Comparison of ENCODE assay signal across 8 mouse cellular contexts in genomic region chr1:171033196-171033595, GRCm38 (mm10). TPM values are rescaled to one million over a fixed set of nuclear protein-coding genes. Genes with fewer than 3 reads are reported as not detected.
DNase-seq lines count a peak whose midpoint lies in the region; ATAC-seq lines count a peak whose summit lies in the region.

No protein-coding gene starts in this region.

- peak; percentile 16; the same call in 1 of the 2 replicates for ATAC-seq in midbrain, embryonic 15.5 days (replicated peaks)

- peak overlapping the region; percentile 78 for H3K4me2 ChIP-seq in midbrain, embryonic 15.5 days

- H3K27ac ChIP-seq in forebrain, embryonic 10.5 days: peak overlapping the region; percentile 36; the same call in 1 of the 2 replicates
- H3K27ac ChIP-seq in midbrain, embryonic 15.5 days: peak overlapping the region; percentile 36; the same call in 1 of the 2 replicates

- H3K4me1 ChIP-seq in forebrain, embryonic 10.5 days: peaks cover 34% of the 10 kb centered on the region
- peaks cover 18% of the 10 kb centered on the region for H3K4me1 ChIP-seq in midbrain, embryonic 15.5 days

- peak overlapping the region; percentile 66 for H3K4me3 ChIP-seq in forebrain, embryonic 10.5 days
- peak overlapping the region; percentile 62 for H3K4me3 ChIP-seq in midbrain, embryonic 15.5 days

- whole genome bisulfite sequencing in forebrain, embryonic 10.5 days: under 1% methylated on average over 16 of the region's 16 CpGs
- under 1% methylated on average over 16 of the region's 16 CpGs for WGBS in midbrain, embryonic 15.5 days

- H3K36me3 ChIP-seq in forebrain, embryonic 10.5 days (replicated peaks): no peaks in the 10 kb centered on the region
- no peaks in the 10 kb centered on the region for H3K36me3 ChIP-seq in midbrain, embryonic 15.5 days (replicated peaks)

- peaks cover 71% of the 10 kb centered on the region for H3K27me3 ChIP-seq in forebrain, embryonic 10.5 days (ENCODE audit: poor library complexity, severe bottlenecking)
- peaks cover 11% of the 10 kb centered on the region; the same call in 1 of the 2 replicates for H3K27me3 ChIP-seq in midbrain, embryonic 15.5 days (replicated peaks)

- no peaks in the 10 kb centered on the region for H3K9me3 ChIP-seq in forebrain, embryonic 10.5 days
- no peaks in the 10 kb centered on the region for H3K9me3 ChIP-seq in midbrain, embryonic 15.5 days

- peak; percentile 21 for DNase-seq in adrenal gland, postnatal 10 days
- no peak for DNase-seq in adrenal gland, adult 8-10 months
- peak; percentile 48 for DNase-seq in retina, postnatal 1 day
- DNase-seq in retina, embryonic 14.5 days (ENCODE audit: low spot score): no peak
- peak; percentile 52 for DNase-seq in forebrain, embryonic 10.5 days (ENCODE audit: extremely low spot score, low spot score)
- DNase-seq in kidney, postnatal 4 days: peak; percentile 7 to 27
- DNase-seq in yolk sac, embryonic 10.5 days (ENCODE audit: low spot score): no peak

- H3K9ac ChIP-seq in midbrain, embryonic 15.5 days: peak overlapping the region; percentile 42

RNA-seq across cellular contexts. Expression of gene Fcgr4, which starts 14.5 kb away (rescaled TPM):
- 1 to 10 TPM in 1 of 2 experiments, under 1 TPM in 1; 0.85 to 1.2 TPM for total RNA-seq in adrenal gland, postnatal 10 days (2021)
- 1 to 10 TPM; 4.1 to 7.5 (median 6.1) TPM for total RNA-seq in adrenal gland, adult 8-10 months (2022)
- 0.11 TPM in 1 of 2 replicates, not detected in the other for polyA plus RNA-seq in forebrain, embryonic 10.5 days (2016; fragmentation: Nextera tagmentation; extraction: Ambion mirVana)
- 0.53 and 0.54 TPM in 2 replicates for polyA plus RNA-seq in midbrain, embryonic 15.5 days (2015; fragmentation: Nextera tagmentation; extraction: Ambion mirVana)

RNA-seq across cellular contexts. Expression of gene Fcgr3, which starts 31.5 kb away (rescaled TPM):
- 10 to 100 TPM in 1 of 2 experiments, 1 to 10 TPM in 1; 9.8 to 10.4 TPM for total RNA-seq in adrenal gland, postnatal 10 days (2021)
- 10 to 100 TPM; 11.4 to 29.7 (median 23.1) TPM for total RNA-seq in adrenal gland, adult 8-10 months (2022)
- polyA plus RNA-seq in forebrain, embryonic 10.5 days (2016; fragmentation: Nextera tagmentation; extraction: Ambion mirVana): 3.2 and 4.5 TPM in 2 replicates
- polyA plus RNA-seq in midbrain, embryonic 15.5 days (2015; fragmentation: Nextera tagmentation; extraction: Ambion mirVana): 10.7 and 11.7 TPM in 2 replicates

RNA-seq across cellular contexts. Expression of gene Fcgr2b, which starts 56.8 kb away (rescaled TPM):
- 10 to 100 TPM; 12.4 to 22.3 TPM for total RNA-seq in adrenal gland, postnatal 10 days (2021)
- 10 to 100 TPM in 3 of 4 experiments, 1 to 10 TPM in 1; 6.4 to 15.5 (median 12.2) TPM for total RNA-seq in adrenal gland, adult 8-10 months (2022)
- 0.09 TPM in 1 of 2 replicates, not detected in the other for polyA plus RNA-seq in forebrain, embryonic 10.5 days (2016; fragmentation: Nextera tagmentation; extraction: Ambion mirVana)
- 1.8 and 1.9 TPM in 2 replicates for polyA plus RNA-seq in midbrain, embryonic 15.5 days (2015; fragmentation: Nextera tagmentation; extraction: Ambion mirVana)

Comparison
In these comparisons a context has a peak if more than half of its experiments do, and no peak if none do; other contexts are left out.
1. DNase-seq: peak in adrenal gland, postnatal 10 days (single experiment), retina, postnatal 1 day (single experiment), forebrain, embryonic 10.5 days (single experiment) and kidney, postnatal 4 days (2 of 2); none in adrenal gland, adult 8-10 months (single experiment), retina, embryonic 14.5 days (single experiment) and yolk sac, embryonic 10.5 days (single experiment).